Mouse (Mus musculus) splenic B cell, adult 2 months (primary cell): ENCODE results near the gene Vezf1.
A peak's percentile ranks its signal among the peaks of the same experiment; 100 is the strongest.

Experiments used
- DNase-seq: peaks from one replicate; pipeline ENCODE4 v3.0.0-alpha.2; 2011; ENCODE audit warnings: low read depth, low spot score
- H3K27me3 ChIP-seq: 2 replicates; pipeline ENCODE4 v1.6.1; 2012; ENCODE audit warnings: mild to moderate bottlenecking, low read length, moderate library complexity, mixed read lengths; ENCODE audit not compliant: control insufficient read depth, poor library complexity, insufficient read depth, severe bottlenecking
- H3K36me3 ChIP-seq: 2 replicates; pipeline ENCODE4 v1.6.1; 2012; ENCODE audit warnings: mild to moderate bottlenecking, low read length, moderate library complexity, mixed read lengths; ENCODE audit not compliant: control insufficient read depth, poor library complexity, insufficient read depth, severe bottlenecking

The Vezf1 gene

DNA sequence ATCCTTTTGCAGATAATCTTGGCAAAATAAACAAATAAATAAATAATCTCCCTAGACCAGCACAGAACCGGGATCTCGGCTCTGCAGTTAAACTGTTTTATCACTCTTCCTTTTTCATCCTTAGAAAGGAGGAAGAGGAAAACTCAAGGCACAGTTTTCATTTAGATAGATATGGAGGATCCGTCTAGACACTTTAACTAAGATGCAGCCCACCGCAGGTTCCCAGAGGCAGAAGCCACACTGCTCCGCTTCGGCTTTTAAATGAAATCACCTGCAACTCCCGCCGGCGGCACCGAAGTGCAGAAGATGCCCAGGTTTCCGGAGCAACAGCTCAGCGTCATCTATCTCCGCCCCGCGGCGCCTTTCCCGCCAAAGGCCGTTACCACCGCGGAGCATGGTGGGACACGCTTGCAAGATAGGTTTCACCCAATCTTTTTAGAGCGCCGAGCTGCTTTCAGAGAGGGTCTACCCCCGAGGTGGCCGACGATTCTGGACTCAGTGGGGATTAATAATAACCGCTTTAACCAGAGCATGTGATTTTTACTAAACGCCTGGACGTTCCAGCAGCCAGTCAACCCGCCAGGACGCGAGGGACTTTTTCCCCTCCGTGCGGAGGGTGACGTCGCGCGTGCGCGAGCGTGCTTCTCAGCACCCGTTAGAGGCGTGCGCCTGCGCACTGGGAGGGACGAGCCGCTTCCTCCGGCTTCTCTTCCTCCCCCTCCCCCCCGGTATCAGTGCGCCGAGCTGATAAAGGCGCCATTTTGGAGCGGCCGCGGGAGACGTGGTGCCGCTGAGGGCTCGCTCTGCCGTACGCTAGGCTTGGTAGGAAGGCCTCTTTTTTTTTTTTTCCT is 20.9 kb upstream of the Vezf1 start, which contains the start of gene Srsf1:
TSS of gene Srsf1 (plus strand) at position 430 of the 851 bp plus-strand sequence.
- peak; percentile 99 for DNase-seq
- Histone ChIP-seq H3K36me3 (peaks cover 4% of the 10 kb centered on the region; the same call in 1 of the 2 replicates), H3K27me3 (no peaks in the 10 kb centered on the region)

- Histone ChIP-seq H3K27me3 (no peaks in the 10 kb centered on the region), H3K36me3 (peaks cover 8% of the 10 kb centered on the region; the same call in 1 of the 2 replicates)
- DNase-seq: peak; percentile 73
Measured at GRCm38 (mm10) chr11:88047871-88048531, 20.1 kb upstream of the Vezf1 start.

DNA sequence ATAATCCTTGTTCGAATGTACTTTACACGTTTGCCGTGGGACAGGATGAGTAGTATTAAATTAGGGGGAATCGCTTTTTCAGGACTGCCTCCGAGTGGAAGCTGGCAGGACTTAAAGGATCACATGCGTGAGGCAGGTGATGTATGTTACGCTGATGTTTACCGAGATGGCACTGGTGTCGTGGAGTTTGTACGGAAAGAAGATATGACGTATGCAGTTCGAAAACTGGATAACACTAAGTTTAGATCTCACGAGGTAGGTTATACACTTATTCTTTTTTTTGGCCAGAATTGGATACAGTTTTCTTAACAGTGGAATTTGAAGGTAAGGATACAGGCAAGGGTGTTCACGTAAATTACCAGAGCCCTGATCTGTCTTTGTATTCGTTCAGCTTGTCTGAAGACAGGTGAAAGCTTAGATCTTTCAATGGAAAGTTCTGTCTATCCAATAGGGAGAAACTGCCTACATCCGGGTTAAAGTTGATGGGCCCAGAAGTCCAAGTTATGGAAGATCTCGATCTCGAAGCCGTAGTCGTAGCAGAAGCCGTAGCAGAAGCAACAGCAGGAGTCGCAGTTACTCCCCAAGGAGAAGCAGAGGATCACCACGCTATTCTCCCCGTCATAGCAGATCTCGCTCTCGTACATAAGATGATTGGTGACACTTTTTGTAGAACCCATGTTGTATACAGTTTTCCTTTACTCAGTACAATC is 19.0 kb upstream of the Vezf1 start:
- Histone ChIP-seq H3K36me3 (peaks cover 8% of the 10 kb centered on the region; the same call in 1 of the 2 replicates), H3K27me3 (no peaks in the 10 kb centered on the region)
- peak; percentile 68 for DNase-seq

GRCm38 (mm10) chr11:88049732-88050131 is 18.3 kb upstream of the Vezf1 start:
- DNase-seq: peak; percentile 55
- H3K36me3 ChIP-seq: peaks cover 8% of the 10 kb centered on the region; the same call in 1 of the 2 replicates
- H3K27me3 ChIP-seq: no peaks in the 10 kb centered on the region

- H3K27me3 ChIP-seq: no peaks in the 10 kb centered on the region
- no peak for DNase-seq
- peaks cover 8% of the 10 kb centered on the region; the same call in 1 of the 2 replicates for H3K36me3 ChIP-seq
Measured at GRCm38 (mm10) chr11:88052638-88053037, 15.4 kb upstream of the Vezf1 start.

GRCm38 (mm10) chr11:88053821-88054220 is 14.3 kb upstream of the Vezf1 start:
- H3K27me3 ChIP-seq: no peaks in the 10 kb centered on the region

GRCm38 (mm10) chr11:88054589-88054988 is 13.5 kb upstream of the Vezf1 start:
- H3K27me3 ChIP-seq: no peaks in the 10 kb centered on the region

More at GRCm38 (mm10) chr11:88053821-88054220, 14.3 kb upstream of the Vezf1 start:
- no peak for DNase-seq
- H3K36me3 ChIP-seq: peaks cover 8% of the 10 kb centered on the region; the same call in 1 of the 2 replicates

GRCm38 (mm10) chr11:88055777-88056176 is 12.3 kb upstream of the Vezf1 start:
- DNase-seq: no peak
- Histone ChIP-seq H3K27me3 (no peaks in the 10 kb centered on the region), H3K36me3 (peaks cover 4% of the 10 kb centered on the region; the same call in 1 of the 2 replicates)

More at GRCm38 (mm10) chr11:88054589-88054988, 13.5 kb upstream of the Vezf1 start:
- peaks cover 4% of the 10 kb centered on the region; the same call in 1 of the 2 replicates for H3K36me3 ChIP-seq
- peak; percentile 78 for DNase-seq

GRCm38 (mm10) chr11:88057788-88058187 is 10.3 kb upstream of the Vezf1 start:
- no peaks in the 10 kb centered on the region for H3K36me3 ChIP-seq
- H3K27me3 ChIP-seq: no peaks in the 10 kb centered on the region
- DNase-seq: peak; percentile 31

DNA sequence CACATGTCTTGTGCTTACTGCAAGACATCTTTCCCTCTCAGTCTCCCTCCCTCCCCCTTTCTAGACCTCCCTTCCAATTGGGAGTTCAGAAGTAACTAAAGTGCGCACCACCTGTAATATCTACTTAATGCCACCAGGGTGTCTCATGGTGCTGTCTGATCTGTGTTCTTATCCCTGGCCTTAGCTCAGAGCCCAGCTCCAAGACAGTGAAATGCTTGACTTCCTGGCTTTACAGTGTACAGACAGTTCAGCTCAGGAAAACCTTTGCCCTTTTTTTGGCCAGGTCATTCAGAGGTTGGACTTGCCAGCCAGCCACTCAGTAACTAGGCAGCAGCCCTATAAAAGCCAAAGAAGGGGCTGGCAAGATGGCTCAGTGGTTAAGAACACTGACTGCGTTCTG is 8.9 kb upstream of the Vezf1 start:
- no peaks in the 10 kb centered on the region for H3K27me3 ChIP-seq
- DNase-seq: peak; percentile 80
- no peaks in the 10 kb centered on the region for H3K36me3 ChIP-seq

- Histone ChIP-seq H3K27me3 (no peaks in the 10 kb centered on the region), H3K36me3 (no peaks in the 10 kb centered on the region)
- DNase-seq: peak; percentile 71
Measured at GRCm38 (mm10) chr11:88061892-88062625, 6.0 kb upstream of the Vezf1 start.

DNA sequence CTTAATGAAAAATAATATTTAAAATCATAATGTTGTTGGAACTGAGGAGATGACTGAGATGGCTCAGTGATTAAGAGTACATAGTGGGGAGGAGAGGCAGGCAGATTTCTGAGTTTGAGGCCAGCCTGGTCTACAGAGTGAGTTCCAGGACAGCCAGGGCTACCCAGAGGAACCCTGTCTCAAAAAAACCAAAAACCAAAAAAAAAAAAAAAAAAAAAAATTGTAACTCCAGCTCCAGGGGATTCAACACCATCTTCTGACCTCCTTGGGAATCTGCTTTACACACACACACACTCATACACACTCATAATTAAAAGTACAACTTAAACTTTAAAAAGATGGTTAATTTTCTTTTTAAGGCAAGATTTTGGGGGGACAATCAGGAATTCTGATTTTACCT is 2.3 kb upstream of the Vezf1 start:
- DNase-seq: no peak
- H3K36me3 ChIP-seq: no peaks in the 10 kb centered on the region
- no peaks in the 10 kb centered on the region for H3K27me3 ChIP-seq

- no peaks in the 10 kb centered on the region for H3K27me3 ChIP-seq
- DNase-seq: peak; percentile 51
- peaks cover 3% of the 10 kb centered on the region; the same call in 1 of the 2 replicates for H3K36me3 ChIP-seq
Measured at GRCm38 (mm10) chr11:88067191-88067585, 891 bp upstream of the Vezf1 start.
